Mouse (Mus musculus): ENCODE results near the gene Tmem213. TPM values are rescaled to one million over a fixed set of nuclear protein-coding genes. Genes with fewer than 3 reads are reported as not detected.

Tmem213 gene
- polyA plus RNA-seq, 1 experiment from 2014 or later = not detected

- no peak overlapping the region for H3K4me3 ChIP-seq
- H3K4me2 ChIP-seq = no peak overlapping the region
- no peaks in the 10 kb centered on the region for H3K4me1 ChIP-seq (replicated peaks)
- no peaks in the 10 kb centered on the region for H3K9me3 ChIP-seq
- WGBS = 81% methylated on average over 9 of the region's 9 CpGs
- no peak for ATAC-seq (ENCODE audit: low FRiP score)
- peaks cover 25% of the 10 kb centered on the region for H3K36me3 ChIP-seq
- no peak overlapping the region for H3K9ac ChIP-seq
- no peaks in the 10 kb centered on the region for H3K27me3 ChIP-seq
- no peak overlapping the region for H3K27ac ChIP-seq
Observed at GRCm38 (mm10) chr6:38120681-38121371, 11.8 kb downstream of the Tmem213 start.

DNA sequence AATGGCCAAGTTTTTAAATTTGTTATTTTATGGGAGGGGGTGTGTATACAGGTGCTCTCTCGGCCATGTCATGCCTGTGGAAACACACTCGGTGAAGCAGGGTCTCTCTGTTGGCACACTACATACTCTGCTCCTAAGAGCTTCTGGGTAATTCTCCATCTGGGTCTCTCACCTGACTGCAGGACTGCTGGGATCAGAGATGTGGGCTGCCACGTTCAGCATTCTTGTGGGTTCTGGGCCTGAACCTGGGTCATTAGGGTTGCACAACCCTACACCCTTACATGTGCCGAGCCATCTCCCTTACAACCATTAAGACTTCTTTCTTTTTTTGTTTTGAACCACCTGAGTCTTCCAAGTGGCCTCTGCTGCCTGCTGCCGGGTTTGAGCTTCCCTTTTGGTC, 12.8 kb downstream of the Tmem213 start:
- no peak overlapping the region for H3K4me2 ChIP-seq
- 89% methylated on average over 5 of the region's 5 CpGs for WGBS
- H3K4me3 ChIP-seq = no peak overlapping the region
- H3K4me1 ChIP-seq (replicated peaks) = no peaks in the 10 kb centered on the region
- peaks cover 36% of the 10 kb centered on the region for H3K36me3 ChIP-seq
- no peak overlapping the region for H3K9ac ChIP-seq
- no peak for ATAC-seq (ENCODE audit: low FRiP score)
- no peaks in the 10 kb centered on the region for H3K9me3 ChIP-seq
- H3K27ac ChIP-seq = no peak overlapping the region
- H3K27me3 ChIP-seq = no peaks in the 10 kb centered on the region

DNA sequence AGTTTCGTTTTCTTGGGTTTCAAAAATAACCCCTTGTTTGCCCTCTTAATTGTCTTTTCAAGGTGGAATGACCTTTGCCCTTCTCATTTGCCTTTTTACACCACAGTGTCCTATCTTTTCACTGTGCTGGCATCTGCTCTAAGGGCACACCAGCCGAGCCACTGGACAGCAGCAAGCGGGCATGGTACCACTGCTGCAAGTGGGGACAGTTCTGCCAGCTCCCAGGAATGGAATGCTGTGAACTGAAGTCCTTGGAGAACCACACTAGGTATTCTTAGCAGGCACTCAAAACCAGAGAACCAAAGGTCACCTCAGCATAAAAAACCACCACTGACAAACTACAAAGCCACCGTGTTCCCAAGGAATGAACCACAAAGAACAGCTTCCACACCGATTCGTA, 13.7 kb downstream of the Tmem213 start:
- Histone ChIP-seq H3K27ac (no peak overlapping the region), H3K4me1 (replicated peaks) (no peaks in the 10 kb centered on the region), H3K4me2 (no peak overlapping the region), H3K36me3 (peaks cover 45% of the 10 kb centered on the region), H3K4me3 (no peak overlapping the region), H3K9me3 (no peaks in the 10 kb centered on the region), H3K27me3 (no peaks in the 10 kb centered on the region), H3K9ac (no peak overlapping the region)
- ATAC-seq (ENCODE audit: low FRiP score) = no peak
- 60% methylated on average over 6 of the region's 6 CpGs for WGBS

DNA sequence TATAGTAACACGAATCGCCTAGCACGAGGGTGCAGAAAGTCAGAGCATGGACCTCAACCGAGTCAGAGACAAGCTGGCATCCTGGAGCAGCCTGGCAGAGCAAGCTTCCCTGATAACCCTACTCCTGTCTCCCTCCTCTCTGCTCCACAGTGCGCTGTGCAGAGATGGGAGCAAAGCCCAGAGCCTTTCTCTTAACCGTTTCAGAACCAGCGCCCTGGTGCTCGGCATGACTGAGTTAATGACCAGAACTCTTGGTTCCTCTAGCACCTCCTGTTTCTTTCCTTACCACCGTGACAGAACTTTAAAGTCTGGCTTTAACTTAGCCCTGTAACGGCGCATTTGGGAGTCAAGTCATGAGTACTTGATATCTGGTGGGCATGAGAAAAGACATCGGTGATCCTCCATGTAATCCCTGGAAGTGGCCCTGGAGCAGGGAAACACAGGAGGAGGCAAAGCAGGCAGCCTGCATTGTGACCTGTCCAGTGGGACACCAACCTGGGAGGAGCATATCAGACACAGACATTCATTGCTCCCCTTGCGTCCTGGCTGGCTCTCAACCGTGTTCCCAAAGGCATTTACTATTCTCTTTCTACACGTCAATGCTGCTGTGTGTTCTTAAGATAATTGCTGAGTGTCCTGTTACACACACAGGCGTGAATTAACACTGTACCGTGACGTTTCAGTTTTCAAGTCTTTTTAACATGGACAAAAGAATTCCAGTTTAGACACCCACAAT, 14.6 kb downstream of the Tmem213 start:
- WGBS = 77% methylated on average over 18 of the region's 18 CpGs
- H3K4me1 ChIP-seq (replicated peaks) = no peaks in the 10 kb centered on the region
- H3K9me3 ChIP-seq = no peaks in the 10 kb centered on the region
- H3K27ac ChIP-seq = no peak overlapping the region
- no peak overlapping the region for H3K9ac ChIP-seq
- no peak overlapping the region for H3K4me2 ChIP-seq
- no peaks in the 10 kb centered on the region for H3K27me3 ChIP-seq
- no peak for ATAC-seq (ENCODE audit: low FRiP score)
- H3K36me3 ChIP-seq = peaks cover 54% of the 10 kb centered on the region
- H3K4me3 ChIP-seq = no peak overlapping the region

DNA sequence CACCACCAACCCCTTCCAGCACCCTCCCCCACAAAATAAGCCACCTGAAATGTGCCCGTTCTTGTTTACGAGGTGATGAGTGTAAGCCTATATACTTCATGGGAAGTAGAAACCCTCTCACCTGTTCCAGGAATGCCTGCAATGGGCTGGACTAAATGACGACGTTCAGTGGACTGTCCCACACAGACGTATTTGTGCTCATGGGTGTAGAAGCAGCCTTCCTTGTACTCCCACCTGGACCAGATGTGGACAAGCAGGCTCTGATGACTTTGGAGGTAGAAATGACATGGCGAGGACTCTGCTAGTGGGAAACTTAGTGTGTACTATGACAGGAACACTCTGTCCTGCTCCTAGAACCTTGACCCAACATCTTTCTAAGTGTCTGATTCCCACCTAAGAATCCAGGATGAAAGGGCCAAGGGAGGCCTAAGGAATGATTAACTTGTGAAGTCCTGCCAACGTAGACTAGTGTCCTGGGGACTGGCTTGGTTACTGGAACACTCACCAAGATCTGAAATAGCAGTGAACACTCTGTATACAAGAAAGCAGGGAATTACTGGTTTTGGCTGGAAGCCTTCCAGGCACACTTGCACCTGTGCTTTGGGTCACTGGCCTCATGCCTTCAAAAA, 15.3 kb downstream of the Tmem213 start, which contains the start of gene Atp6v0a4:
Gene Atp6v0a4, minus strand, starts transcription at position 380 of the 629 bp plus-strand sequence.
- Histone ChIP-seq H3K4me3 (no peak within 1 kb of the TSS), H3K9me3 (no peaks in the 10 kb centered on the region), H3K27ac (no peak within 1 kb of the TSS), H3K27me3 (no peaks in the 10 kb centered on the region), H3K4me1 (replicated peaks) (no peaks in the 10 kb centered on the region), H3K4me2 (no peak within 1 kb of the TSS), H3K36me3 (peaks cover 57% of the 10 kb centered on the region), H3K9ac (no peak within 1 kb of the TSS)
- 92% methylated on average over 7 of the region's 7 CpGs for WGBS
- no peak for ATAC-seq (ENCODE audit: low FRiP score)

- no peaks in the 10 kb centered on the region for H3K4me1 ChIP-seq (replicated peaks)
- peaks cover 63% of the 10 kb centered on the region for H3K36me3 ChIP-seq
- no peak overlapping the region for H3K27ac ChIP-seq
- no peaks in the 10 kb centered on the region for H3K9me3 ChIP-seq
- H3K9ac ChIP-seq = no peak overlapping the region
- no peak for ATAC-seq (ENCODE audit: low FRiP score)
- H3K27me3 ChIP-seq = no peaks in the 10 kb centered on the region
- H3K4me3 ChIP-seq = no peak overlapping the region
- WGBS = 98% methylated on average over 5 of the region's 5 CpGs
- H3K4me2 ChIP-seq = no peak overlapping the region
Observed at GRCm38 (mm10) chr6:38124882-38125281, 15.8 kb downstream of the Tmem213 start.

- no peaks in the 10 kb centered on the region for H3K4me1 ChIP-seq (replicated peaks)
- no peaks in the 10 kb centered on the region for H3K9me3 ChIP-seq
- no peak overlapping the region for H3K27ac ChIP-seq
- no peak overlapping the region for H3K4me3 ChIP-seq
- no peak overlapping the region for H3K9ac ChIP-seq
- ATAC-seq (ENCODE audit: low FRiP score) = no peak
- no peak overlapping the region for H3K4me2 ChIP-seq
- H3K36me3 ChIP-seq = peaks cover 68% of the 10 kb centered on the region
- WGBS = 96% methylated on average over 3 of the region's 3 CpGs
- H3K27me3 ChIP-seq = no peaks in the 10 kb centered on the region
Observed at GRCm38 (mm10) chr6:38125462-38125861, 16.4 kb downstream of the Tmem213 start.

DNA sequence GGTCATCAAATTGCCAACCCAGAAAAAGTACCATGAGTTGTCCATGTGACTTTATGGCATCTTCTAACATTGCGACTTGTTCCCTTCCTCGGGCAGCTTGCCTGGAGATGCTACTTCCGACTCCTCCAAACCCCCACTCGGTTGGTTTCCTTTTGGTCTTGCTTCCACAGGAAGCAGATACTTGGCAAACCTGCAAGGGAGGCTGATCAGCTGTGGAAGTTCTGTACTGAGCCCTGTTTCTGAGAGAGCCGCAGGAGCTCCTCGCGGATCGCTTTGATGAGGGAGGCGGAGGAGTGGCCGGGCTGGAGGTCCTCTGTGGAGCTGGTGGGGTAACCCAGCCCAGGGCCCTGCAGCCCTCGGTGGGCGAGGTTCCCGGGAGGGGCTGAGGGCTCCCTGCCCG, 19.1 kb downstream of the Tmem213 start:
- H3K4me2 ChIP-seq = no peak overlapping the region
- H3K4me1 ChIP-seq (replicated peaks) = no peaks in the 10 kb centered on the region
- H3K9ac ChIP-seq = no peak overlapping the region
- 94% methylated on average over 14 of the region's 14 CpGs for WGBS
- no peak overlapping the region for H3K4me3 ChIP-seq
- no peaks in the 10 kb centered on the region for H3K9me3 ChIP-seq
- no peaks in the 10 kb centered on the region for H3K27me3 ChIP-seq
- no peak overlapping the region for H3K27ac ChIP-seq
- peaks cover 91% of the 10 kb centered on the region for H3K36me3 ChIP-seq
- ATAC-seq (ENCODE audit: low FRiP score) = no peak

DNA sequence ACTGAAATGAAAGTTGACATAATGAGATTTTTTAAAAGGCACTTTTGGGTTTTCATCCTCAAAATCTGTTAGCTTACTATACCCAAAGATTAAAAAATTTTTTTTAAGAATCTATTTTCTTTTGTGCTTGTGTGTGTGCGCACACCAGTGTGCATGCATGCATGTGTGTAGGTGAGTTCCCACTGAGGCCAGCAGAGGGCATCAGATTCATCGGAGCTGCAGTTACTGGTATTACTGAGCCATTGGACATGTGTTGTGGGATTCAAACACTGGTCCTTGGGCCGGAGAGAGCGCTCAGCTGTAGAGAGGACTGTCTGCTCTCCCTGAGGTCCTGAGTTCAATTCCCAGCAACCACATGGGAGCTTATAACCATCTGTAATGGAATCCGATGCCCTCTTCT, 20.8 kb downstream of the Tmem213 start:
- no peak overlapping the region for H3K4me2 ChIP-seq
- 99% methylated on average over 5 of the region's 5 CpGs for WGBS
- no peak overlapping the region for H3K4me3 ChIP-seq
- H3K9me3 ChIP-seq = no peaks in the 10 kb centered on the region
- ATAC-seq (ENCODE audit: low FRiP score) = no peak
- H3K36me3 ChIP-seq = peaks cover 83% of the 10 kb centered on the region
- no peak overlapping the region for H3K9ac ChIP-seq
- no peaks in the 10 kb centered on the region for H3K4me1 ChIP-seq (replicated peaks)
- H3K27ac ChIP-seq = no peak overlapping the region
- H3K27me3 ChIP-seq = no peaks in the 10 kb centered on the region

DNA sequence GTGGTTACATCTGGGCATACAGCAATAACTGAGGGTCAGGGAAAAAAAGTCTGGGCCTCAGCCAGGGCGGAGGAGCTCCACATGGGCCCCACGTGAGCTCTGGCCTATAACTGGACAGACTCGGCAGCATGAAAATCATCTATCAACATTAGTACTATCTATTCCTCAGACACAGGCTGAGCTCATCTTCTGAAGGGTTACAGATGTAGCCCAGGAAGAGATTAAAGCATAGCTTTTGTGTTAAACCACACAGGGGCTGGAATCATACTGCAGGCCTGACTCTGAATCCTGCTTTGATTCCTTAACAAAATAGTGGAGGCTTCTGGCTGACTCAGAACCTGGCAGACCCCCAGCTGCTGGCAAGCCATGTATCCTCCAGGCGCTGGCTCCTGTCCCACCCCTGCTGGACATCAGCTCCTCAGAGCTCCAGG, 22.8 kb downstream of the Tmem213 start:
- H3K27ac ChIP-seq = 0 out of 2 replicates have a peak overlapping the region, but pooled peaks have one; percentile 30
- H3K9me3 ChIP-seq = no peaks in the 10 kb centered on the region
- no peak overlapping the region for H3K9ac ChIP-seq
- no peaks in the 10 kb centered on the region for H3K4me1 ChIP-seq (replicated peaks)
- peaks cover 83% of the 10 kb centered on the region for H3K36me3 ChIP-seq
- no peak overlapping the region for H3K4me2 ChIP-seq
- no peak for ATAC-seq (ENCODE audit: low FRiP score)
- H3K27me3 ChIP-seq = no peaks in the 10 kb centered on the region
- no peak overlapping the region for H3K4me3 ChIP-seq
- 82% methylated on average over 4 of the region's 4 CpGs for WGBS

DNA sequence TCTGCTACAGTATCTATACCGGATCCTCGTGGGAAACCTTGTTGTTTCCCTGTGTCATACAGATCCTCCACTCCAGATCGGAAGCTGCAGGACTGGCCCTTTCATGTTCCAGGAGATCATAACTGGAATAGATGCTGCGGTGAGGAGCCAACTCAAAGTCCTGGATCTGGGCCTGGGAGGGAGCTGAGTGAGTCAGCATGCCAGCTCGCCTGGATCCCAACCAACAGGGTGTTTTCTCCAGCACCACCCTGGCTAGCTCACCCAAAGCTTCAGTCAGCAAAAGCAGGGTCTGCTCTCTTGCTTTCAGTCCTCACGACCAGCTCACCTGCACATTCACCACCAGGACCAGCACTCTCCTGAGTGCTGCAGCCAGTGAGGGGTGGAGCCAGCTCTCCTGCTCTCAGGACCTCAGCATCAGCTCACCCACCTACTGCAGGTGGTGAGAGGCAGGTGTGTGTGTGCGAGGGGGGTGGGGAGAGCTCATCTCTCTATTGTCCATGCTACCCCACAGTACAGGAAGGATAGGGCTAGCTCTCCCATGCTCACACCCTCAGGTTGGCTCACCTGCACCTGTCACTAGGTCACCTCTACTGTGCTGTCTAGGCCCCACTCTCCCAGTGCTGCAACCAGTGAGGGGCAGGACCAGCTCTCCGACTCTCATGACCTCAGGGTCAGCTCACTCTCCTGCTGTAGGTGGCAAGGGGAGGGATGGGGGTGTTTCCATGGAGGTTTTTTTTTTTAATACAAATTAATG, 25.9 kb downstream of the Tmem213 start:
- no peak overlapping the region for H3K27ac ChIP-seq
- no peak overlapping the region for H3K4me3 ChIP-seq
- no peak overlapping the region for H3K4me2 ChIP-seq
- no peaks in the 10 kb centered on the region for H3K27me3 ChIP-seq
- peaks cover 78% of the 10 kb centered on the region for H3K36me3 ChIP-seq
- ATAC-seq (ENCODE audit: low FRiP score) = no peak
- WGBS = 88% methylated on average over 8 of the region's 8 CpGs
- no peaks in the 10 kb centered on the region for H3K4me1 ChIP-seq (replicated peaks)
- H3K9ac ChIP-seq = no peak overlapping the region
- H3K9me3 ChIP-seq = no peaks in the 10 kb centered on the region

- ATAC-seq (ENCODE audit: low FRiP score) = no peak
- Histone ChIP-seq H3K27me3 (no peaks in the 10 kb centered on the region), H3K4me2 (no peak overlapping the region), H3K36me3 (peaks cover 74% of the 10 kb centered on the region), H3K9ac (no peak overlapping the region), H3K4me1 (replicated peaks) (no peaks in the 10 kb centered on the region), H3K9me3 (no peaks in the 10 kb centered on the region), H3K27ac (no peak overlapping the region), H3K4me3 (no peak overlapping the region)
- 88% methylated on average over 3 of the region's 3 CpGs for WGBS
Observed at GRCm38 (mm10) chr6:38139086-38139485, 30.0 kb downstream of the Tmem213 start.
